Mouse (Mus musculus) midbrain, embryonic 16.5 days (tissue): ENCODE results near the gene Blzf1. TPM values are rescaled to one million over a fixed set of nuclear protein-coding genes. Genes with fewer than 3 reads are reported as not detected.

Source experiments
- ATAC-seq: fragments of 200-750 bp; cut with Nextera tagmentation; 2 replicates; pipeline ENCODE4 v1.8.0; 2017; ENCODE audit warnings: moderate TSS enrichment
- H3K27ac ChIP-seq: fragments of 300-500 bp; sonication (generic); 2 replicates; pipeline ENCODE4 v1.5.1; 2014; ENCODE audit warnings: mild to moderate bottlenecking, low read length, mixed read lengths
- H3K27me3 ChIP-seq: fragments of 300-500 bp; sonication (generic); 2 replicates; pipeline ENCODE4 v1.6.1; 2014; ENCODE audit warnings: low read depth, low read length, mixed read lengths; ENCODE audit not compliant: control insufficient read depth, insufficient read depth
- H3K36me3 ChIP-seq: fragments of 300-500 bp; sonication (generic); 2 replicates; pipeline ENCODE4 v1.6.1; 2014; ENCODE audit warnings: mild to moderate bottlenecking, low read length, moderate library complexity, mixed read lengths; ENCODE audit not compliant: control insufficient read depth, insufficient read depth
- H3K4me1 ChIP-seq: fragments of 300-500 bp; sonication (generic); 2 replicates; pipeline ENCODE4 v1.6.1; 2014; ENCODE audit warnings: mild to moderate bottlenecking, low read length, mixed read lengths; ENCODE audit not compliant: control insufficient read depth, insufficient read depth
- H3K4me2 ChIP-seq: fragments of 300-500 bp; sonication (generic); 2 replicates; pipeline ENCODE4 v1.6.1; 2014; ENCODE audit warnings: mild to moderate bottlenecking, low read length, mixed read lengths
- H3K4me3 ChIP-seq: fragments of 300-500 bp; sonication (generic); 2 replicates; pipeline ENCODE4 v1.5.1; 2014; ENCODE audit warnings: low read depth, mild to moderate bottlenecking, low read length, moderate library complexity, mixed read lengths
- H3K9ac ChIP-seq: fragments of 300-500 bp; sonication (generic); 2 replicates; pipeline ENCODE4 v1.6.1; 2014; ENCODE audit warnings: low read depth, low read length, mixed read lengths
- H3K9me3 ChIP-seq: fragments of 300-500 bp; sonication (generic); replicated peaks from 2 replicates; pipeline ENCODE4 v1.6.1; 2014; ENCODE audit warnings: mild to moderate bottlenecking, low read length, mixed read lengths; ENCODE audit not compliant: control insufficient read depth, poor library complexity, severe bottlenecking
- WGBS: fragments of 180-500 bp; shearing (Covaris S2); extraction: QIAGEN DNeasy Blood & Tissue Kit; methylation state at CpG from one replicate; pipeline ENCODE4 v1.1.7; 2014; 5-methylcytosine and 5-hydroxymethylcytosine counted together
- polyA plus RNA-seq: library from polyadenylated mRNA; unstranded; fragments of >200 nt; fragmentation: Nextera tagmentation; extraction: Ambion mirVana; gene quantifications from 2 replicates; pipeline ENCODE4 v1.2.1, GENCODE M21; 2015

Blzf1 gene
- polyA plus RNA-seq, 1 experiment from 2014 or later = 30.7 TPM

DNA sequence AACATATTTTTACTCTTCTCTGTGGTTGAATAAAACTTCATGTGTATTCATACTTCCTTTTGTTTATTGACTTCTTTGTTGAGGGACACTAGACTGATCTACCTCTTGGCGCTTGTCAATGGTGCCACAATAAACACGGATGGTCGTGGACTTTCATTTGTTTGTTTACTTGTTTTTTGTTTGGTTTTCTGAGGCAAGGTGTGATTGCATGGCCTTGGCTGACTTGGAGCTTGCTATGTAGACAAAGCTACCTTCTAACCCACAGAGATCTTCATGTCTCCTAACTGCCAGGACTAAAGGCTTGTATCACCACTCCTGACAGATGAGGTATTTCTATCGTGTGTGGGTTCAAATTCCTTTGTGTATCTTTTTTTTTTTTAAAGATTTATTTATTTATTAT is 16.9 kb upstream of the Blzf1 start:
- ATAC-seq = no peak
- Histone ChIP-seq H3K4me1 (peaks cover 5% of the 10 kb centered on the region; the same call in 1 of the 2 replicates), H3K9ac (no peak overlapping the region), H3K27ac (no peak overlapping the region), H3K4me2 (no peak overlapping the region), H3K27me3 (no peaks in the 10 kb centered on the region), H3K4me3 (no peak overlapping the region), H3K9me3 (no peaks in the 10 kb centered on the region), H3K36me3 (no peaks in the 10 kb centered on the region)
- 93% methylated on average over 4 of the region's 4 CpGs for WGBS

DNA sequence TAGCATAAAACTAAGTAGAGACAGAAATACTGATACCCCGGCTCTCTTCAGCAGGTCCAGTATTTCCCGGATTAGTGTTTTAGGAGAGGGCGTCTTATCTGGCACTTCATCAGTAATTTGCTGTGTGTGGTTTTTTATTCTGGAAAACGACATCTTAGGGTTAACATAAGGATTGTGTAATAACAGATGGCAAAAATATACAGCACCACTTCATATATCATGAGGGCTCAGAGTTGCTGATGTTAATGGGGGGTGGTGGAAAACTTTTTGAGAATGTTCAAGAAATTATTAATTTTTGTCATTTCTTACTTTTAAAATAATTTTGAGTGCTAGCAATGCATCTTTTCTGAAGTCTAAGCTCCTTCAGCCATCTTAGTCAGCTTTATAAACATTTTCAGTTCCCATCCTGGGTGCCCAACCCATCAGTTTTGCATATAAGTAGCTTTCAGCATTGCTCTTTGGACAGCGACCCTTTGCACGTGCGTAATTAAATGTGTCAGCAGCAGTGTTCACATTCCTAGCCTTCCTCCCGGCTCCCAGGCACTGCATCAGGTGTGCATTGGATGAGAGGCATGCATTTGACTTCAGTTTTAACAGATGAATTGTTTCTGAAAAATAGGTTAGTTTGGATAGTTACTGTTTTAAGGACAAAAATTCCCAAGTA is 15.8 kb upstream of the Blzf1 start:
- WGBS = 90% methylated on average over 8 of the region's 8 CpGs
- H3K4me2 ChIP-seq = no peak overlapping the region
- H3K9ac ChIP-seq = no peak overlapping the region
- H3K4me3 ChIP-seq = no peak overlapping the region
- ATAC-seq = no peak
- no peaks in the 10 kb centered on the region for H3K36me3 ChIP-seq
- H3K27ac ChIP-seq = no peak overlapping the region
- peaks cover 5% of the 10 kb centered on the region; the same call in 1 of the 2 replicates for H3K4me1 ChIP-seq
- H3K27me3 ChIP-seq = no peaks in the 10 kb centered on the region
- H3K9me3 ChIP-seq = no peaks in the 10 kb centered on the region

DNA sequence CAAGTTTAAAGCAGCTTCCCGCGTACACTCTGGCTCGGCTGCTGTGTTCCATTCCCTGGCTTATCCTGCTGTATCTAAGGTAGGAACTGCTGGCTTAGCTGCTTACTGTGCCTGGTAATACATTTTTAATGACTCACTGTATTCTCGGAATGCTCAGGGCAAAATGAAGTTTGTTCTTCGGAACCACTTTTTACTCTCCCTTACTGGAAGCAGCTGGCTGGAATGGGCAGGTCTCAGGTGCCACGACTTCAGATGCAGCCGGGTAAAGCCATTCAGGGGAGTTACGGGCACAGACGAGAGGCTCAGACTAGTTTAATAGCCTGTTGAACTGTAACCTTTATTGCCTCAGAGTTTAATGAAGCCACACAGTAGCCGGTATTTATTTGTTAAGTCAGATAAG is 14.1 kb upstream of the Blzf1 start:
- Histone ChIP-seq H3K27ac (peak overlapping the region; percentile 17), H3K4me1 (peaks cover 2% of the 10 kb centered on the region; the same call in 1 of the 2 replicates), H3K9ac (no peak overlapping the region), H3K27me3 (no peaks in the 10 kb centered on the region), H3K4me2 (no peak overlapping the region), H3K9me3 (no peaks in the 10 kb centered on the region), H3K4me3 (no peak overlapping the region), H3K36me3 (no peaks in the 10 kb centered on the region)
- ATAC-seq = no peak
- WGBS = 60% methylated on average over 10 of the region's 10 CpGs

DNA sequence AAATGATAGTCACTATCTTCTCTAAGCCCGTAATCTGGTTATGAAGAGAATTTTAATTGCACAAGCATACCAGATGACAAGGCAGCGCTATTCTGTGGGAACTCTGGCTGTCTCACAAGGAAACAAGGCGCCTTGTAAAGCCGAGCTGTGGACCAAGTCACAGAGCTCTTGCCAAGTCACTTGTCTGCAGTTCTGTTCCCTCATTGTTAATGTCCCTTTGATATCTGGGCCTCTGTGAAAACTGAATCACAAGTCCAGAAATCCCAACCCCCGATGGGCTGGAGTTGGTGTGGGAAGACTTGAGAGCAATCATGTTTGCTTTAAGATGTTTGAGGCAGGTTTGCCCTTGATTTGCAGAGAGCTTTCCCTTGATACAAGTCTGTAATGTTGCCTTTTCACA is 13.4 kb upstream of the Blzf1 start:
- peaks cover 2% of the 10 kb centered on the region; the same call in 1 of the 2 replicates for H3K4me1 ChIP-seq
- WGBS = 43% methylated on average over 5 of the region's 5 CpGs
- no peak for ATAC-seq
- no peaks in the 10 kb centered on the region for H3K27me3 ChIP-seq
- H3K9ac ChIP-seq = no peak overlapping the region
- H3K4me3 ChIP-seq = no peak overlapping the region
- H3K27ac ChIP-seq = no peak overlapping the region
- no peak overlapping the region for H3K4me2 ChIP-seq
- no peaks in the 10 kb centered on the region for H3K9me3 ChIP-seq
- H3K36me3 ChIP-seq = no peaks in the 10 kb centered on the region

DNA sequence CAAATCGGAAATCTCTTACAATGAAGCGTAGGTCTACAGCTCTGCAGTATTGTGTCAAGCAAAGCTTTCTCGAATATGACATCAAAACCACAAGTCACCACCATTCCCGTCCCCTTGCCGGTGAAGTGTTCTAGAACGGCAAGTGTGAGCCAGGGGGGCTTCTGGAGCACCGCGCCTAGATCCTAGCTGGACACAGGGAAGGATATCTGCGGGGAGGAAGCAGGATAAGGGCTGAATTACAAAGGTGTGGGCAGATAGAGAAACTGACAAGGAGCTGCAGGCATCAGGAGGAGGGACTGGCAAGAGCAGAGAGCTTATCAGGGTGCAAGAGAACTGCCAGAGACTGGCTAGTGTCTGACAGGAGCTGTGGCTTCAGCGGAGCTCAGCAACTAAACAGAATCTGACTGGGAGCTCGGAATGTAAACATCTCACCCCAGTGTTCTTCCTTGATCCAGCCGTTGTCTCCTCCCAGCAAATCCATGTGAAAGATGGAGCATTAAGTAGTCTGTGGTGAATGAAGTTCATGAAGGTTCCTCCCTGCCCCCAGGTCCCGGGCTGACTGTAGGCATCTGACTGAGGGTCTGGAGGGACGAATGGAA is 12.4 kb upstream of the Blzf1 start:
- no peak for ATAC-seq
- Histone ChIP-seq H3K36me3 (no peaks in the 10 kb centered on the region), H3K4me3 (no peak overlapping the region), H3K4me1 (peaks cover 2% of the 10 kb centered on the region; the same call in 1 of the 2 replicates), H3K27ac (no peak overlapping the region), H3K9me3 (no peaks in the 10 kb centered on the region), H3K27me3 (no peaks in the 10 kb centered on the region), H3K4me2 (no peak overlapping the region), H3K9ac (no peak overlapping the region)
- WGBS = 79% methylated on average over 14 of the region's 14 CpGs

DNA sequence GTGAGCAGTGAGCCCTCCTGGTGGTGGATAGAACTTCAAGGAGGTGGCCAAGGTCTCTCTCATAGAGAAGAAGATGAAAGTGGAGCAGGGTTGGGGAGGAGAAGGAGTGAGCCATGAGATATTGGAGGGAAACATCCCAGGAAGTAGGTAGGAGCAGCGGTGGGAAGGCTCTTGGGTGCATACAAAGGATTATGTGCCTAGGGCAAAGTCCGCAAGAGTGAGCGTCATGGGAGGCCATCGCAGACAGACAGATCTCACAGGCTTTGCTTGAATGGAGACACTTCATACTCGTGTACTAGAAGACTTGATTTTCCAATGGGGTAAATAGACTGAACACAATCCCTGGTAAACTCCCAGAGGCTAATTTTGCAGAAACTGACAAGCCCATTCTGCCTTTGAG is 11.2 kb upstream of the Blzf1 start:
- H3K9me3 ChIP-seq = no peaks in the 10 kb centered on the region
- ATAC-seq = no peak
- H3K4me1 ChIP-seq = peaks cover 2% of the 10 kb centered on the region; the same call in 1 of the 2 replicates
- H3K36me3 ChIP-seq = peaks cover 4% of the 10 kb centered on the region; the same call in 1 of the 2 replicates
- H3K27ac ChIP-seq = no peak overlapping the region
- no peaks in the 10 kb centered on the region for H3K27me3 ChIP-seq
- H3K9ac ChIP-seq = no peak overlapping the region
- H3K4me3 ChIP-seq = no peak overlapping the region
- 95% methylated on average over 5 of the region's 5 CpGs for WGBS
- H3K4me2 ChIP-seq = no peak overlapping the region

DNA sequence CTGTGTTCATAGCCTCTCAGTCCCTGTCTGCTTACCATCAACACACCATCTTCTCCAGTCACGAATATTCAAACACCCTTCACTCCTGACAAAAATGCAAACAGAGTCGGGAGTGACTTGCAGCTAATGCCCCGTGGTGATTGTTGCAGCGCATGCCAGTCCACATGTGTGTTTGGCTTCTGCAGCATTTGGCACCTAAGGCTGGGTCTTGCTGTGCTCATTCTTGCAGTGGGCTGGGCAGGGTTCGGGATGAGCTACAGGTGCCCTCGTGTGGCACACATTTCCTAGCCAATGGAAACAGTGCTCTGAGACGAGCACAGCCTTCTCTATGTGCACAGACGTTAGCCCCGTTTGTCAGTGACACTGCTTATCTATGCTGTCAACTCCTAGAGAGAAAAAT is 10.0 kb upstream of the Blzf1 start:
- WGBS = 84% methylated on average over 9 of the region's 9 CpGs
- Histone ChIP-seq H3K4me3 (no peak overlapping the region), H3K9me3 (no peaks in the 10 kb centered on the region), H3K9ac (0 out of 2 replicates have a peak overlapping the region, but pooled peaks have one; percentile 10), H3K27ac (0 out of 2 replicates have a peak overlapping the region, but pooled peaks have one; percentile 17), H3K36me3 (peaks cover 6% of the 10 kb centered on the region; the same call in 1 of the 2 replicates), H3K4me2 (no peak overlapping the region), H3K4me1 (peaks cover 2% of the 10 kb centered on the region; the same call in 1 of the 2 replicates), H3K27me3 (no peaks in the 10 kb centered on the region)
- 0 out of 2 replicates have a peak, but pooled peaks have one; percentile 14 for ATAC-seq

DNA sequence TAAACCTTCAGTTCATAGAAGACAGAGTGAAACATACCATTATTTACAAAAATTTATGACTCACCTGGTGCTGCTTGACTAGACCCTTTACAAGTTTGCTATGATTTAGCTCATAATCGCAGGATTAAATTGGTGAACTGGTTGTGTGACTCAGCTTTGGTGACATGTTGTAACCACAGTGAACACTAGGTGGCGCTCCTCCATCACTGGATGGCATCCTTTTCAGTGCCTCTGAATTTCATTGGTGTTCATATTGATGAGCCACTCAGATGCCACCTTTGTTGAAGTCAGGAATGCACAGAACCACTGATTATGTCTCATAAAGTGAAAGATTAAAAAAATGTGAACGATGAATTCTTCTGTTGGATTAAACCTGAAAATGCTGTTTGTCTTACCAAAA is 9.4 kb upstream of the Blzf1 start:
- H3K4me2 ChIP-seq = no peak overlapping the region
- H3K9ac ChIP-seq = no peak overlapping the region
- no peaks in the 10 kb centered on the region for H3K9me3 ChIP-seq
- peak; percentile 66 for ATAC-seq
- H3K27me3 ChIP-seq = no peaks in the 10 kb centered on the region
- H3K27ac ChIP-seq = 0 out of 2 replicates have a peak overlapping the region, but pooled peaks have one; percentile 17
- WGBS = 28% methylated on average over 3 of the region's 3 CpGs
- no peak overlapping the region for H3K4me3 ChIP-seq
- peaks cover 2% of the 10 kb centered on the region; the same call in 1 of the 2 replicates for H3K4me1 ChIP-seq
- peaks cover 6% of the 10 kb centered on the region; the same call in 1 of the 2 replicates for H3K36me3 ChIP-seq

DNA sequence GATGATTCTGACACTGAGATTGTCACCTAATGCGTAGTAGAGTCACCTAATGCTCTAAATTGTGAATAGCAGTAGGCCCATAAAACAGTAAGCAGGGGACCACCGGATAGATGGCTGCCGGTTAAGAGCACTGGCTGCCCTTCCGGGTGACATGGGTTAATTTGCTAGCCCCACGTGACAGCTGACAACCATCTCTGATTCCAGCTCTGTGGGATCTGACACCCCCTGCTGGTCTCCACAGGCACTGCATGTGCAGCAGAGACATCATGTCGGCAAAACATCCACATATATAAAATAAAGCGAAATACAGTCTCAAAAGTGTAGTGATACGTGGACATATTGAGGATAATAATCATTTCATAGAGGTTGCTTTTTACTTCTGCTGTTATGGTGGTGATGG is 8.0 kb upstream of the Blzf1 start:
- peaks cover 6% of the 10 kb centered on the region; the same call in 1 of the 2 replicates for H3K36me3 ChIP-seq
- no peaks in the 10 kb centered on the region for H3K27me3 ChIP-seq
- H3K9me3 ChIP-seq = no peaks in the 10 kb centered on the region
- H3K9ac ChIP-seq = no peak overlapping the region
- WGBS = 75% methylated on average over 8 of the region's 8 CpGs
- 0 out of 2 replicates have a peak, but pooled peaks cover 2% of the 10 kb centered on the region for H3K4me1 ChIP-seq
- ATAC-seq = no peak
- H3K4me3 ChIP-seq = no peak overlapping the region
- no peak overlapping the region for H3K27ac ChIP-seq
- no peak overlapping the region for H3K4me2 ChIP-seq
